Mouse (Mus musculus): ENCODE data around the gene Grin2d. TPM values are rescaled to one million over a fixed set of nuclear protein-coding genes. Genes with fewer than 3 reads are reported as not detected.

Grin2d gene
- polyA plus RNA-seq, 1 experiment from 2014 or later = 4.3 TPM

Other genes starting within 250 kb of the Grin2d start
- gene Mamstr, start 238.4 kb downstream of the Grin2d start, polyA plus RNA-seq (2014; fragmentation: Nextera tagmentation; extraction: Ambion mirVana) = 2.6 and 3.0 TPM in 2 replicates
- 0.15 and 0.51 TPM in 2 replicates for gene Fut2, start 212.0 kb downstream of the Grin2d start, polyA plus RNA-seq (2014; fragmentation: Nextera tagmentation; extraction: Ambion mirVana)
- gene Ntn5, start 194.4 kb downstream of the Grin2d start, polyA plus RNA-seq (2014; fragmentation: Nextera tagmentation; extraction: Ambion mirVana) = 1.8 TPM in 1 of 2 replicates, not detected in the other
- 0.13 and 0.54 TPM in 2 replicates for gene Sec1, start 184.0 kb downstream of the Grin2d start, polyA plus RNA-seq (2014; fragmentation: Nextera tagmentation; extraction: Ambion mirVana)
- 31.9 and 32.8 TPM in 2 replicates for gene Car11, start 178.5 kb downstream of the Grin2d start, polyA plus RNA-seq (2014; fragmentation: Nextera tagmentation; extraction: Ambion mirVana)
- 2.5 and 2.6 TPM in 2 replicates for gene Dbp, start 173.3 kb downstream of the Grin2d start, polyA plus RNA-seq (2014; fragmentation: Nextera tagmentation; extraction: Ambion mirVana)
- 603 and 609 TPM in 2 replicates for gene Rpl18, start 162.9 kb downstream of the Grin2d start, polyA plus RNA-seq (2014; fragmentation: Nextera tagmentation; extraction: Ambion mirVana)
- 15.6 and 19.1 TPM in 2 replicates for gene Sphk2, start 160.4 kb downstream of the Grin2d start, polyA plus RNA-seq (2014; fragmentation: Nextera tagmentation; extraction: Ambion mirVana)
- 0.17 and 0.24 TPM in 2 replicates for gene Fam83e, start 157.2 kb downstream of the Grin2d start, polyA plus RNA-seq (2014; fragmentation: Nextera tagmentation; extraction: Ambion mirVana)
- gene Spaca4, start 152.6 kb downstream of the Grin2d start, polyA plus RNA-seq (2014; fragmentation: Nextera tagmentation; extraction: Ambion mirVana) = not detected in 2 replicates
- 21.2 and 32.3 TPM in 2 replicates for gene Lmtk3, start 94.6 kb downstream of the Grin2d start, polyA plus RNA-seq (2014; fragmentation: Nextera tagmentation; extraction: Ambion mirVana)
- 6.8 and 9.7 TPM in 2 replicates for gene Sult2b1, start 93.7 kb downstream of the Grin2d start, polyA plus RNA-seq (2014; fragmentation: Nextera tagmentation; extraction: Ambion mirVana)
- 223 and 266 TPM in 2 replicates for gene Cyth2, start 63.8 kb downstream of the Grin2d start, polyA plus RNA-seq (2014; fragmentation: Nextera tagmentation; extraction: Ambion mirVana)
- gene Kcnj14, start 53.6 kb downstream of the Grin2d start, polyA plus RNA-seq (2014; fragmentation: Nextera tagmentation; extraction: Ambion mirVana) = 1.1 and 1.3 TPM in 2 replicates
- 39.0 and 40.5 TPM in 2 replicates for gene Grwd1, start 47.4 kb downstream of the Grin2d start, polyA plus RNA-seq (2014; fragmentation: Nextera tagmentation; extraction: Ambion mirVana)
- gene Kdelr1, start 5.6 kb downstream of the Grin2d start, polyA plus RNA-seq (2014; fragmentation: Nextera tagmentation; extraction: Ambion mirVana) = 67.9 and 98.6 TPM in 2 replicates
- gene Syngr4, start 18.3 kb upstream of the Grin2d start, polyA plus RNA-seq (2014; fragmentation: Nextera tagmentation; extraction: Ambion mirVana) = 0.37 TPM in 1 of 2 replicates, not detected in the other
- 4.0 and 4.8 TPM in 2 replicates for gene Tmem143, start 18.6 kb upstream of the Grin2d start, polyA plus RNA-seq (2014; fragmentation: Nextera tagmentation; extraction: Ambion mirVana)
- gene Emp3, start 43.0 kb upstream of the Grin2d start, polyA plus RNA-seq (2014; fragmentation: Nextera tagmentation; extraction: Ambion mirVana) = 5.3 and 36.4 TPM in 2 replicates
- gene Ccdc114, start 45.7 kb upstream of the Grin2d start, polyA plus RNA-seq (2014; fragmentation: Nextera tagmentation; extraction: Ambion mirVana) = 3.8 and 4.0 TPM in 2 replicates
- gene Abcc6, start 151.9 kb upstream of the Grin2d start, polyA plus RNA-seq (2014; fragmentation: Nextera tagmentation; extraction: Ambion mirVana) = 0.37 and 0.40 TPM in 2 replicates
- gene Nomo1, start 155.3 kb upstream of the Grin2d start, polyA plus RNA-seq (2014; fragmentation: Nextera tagmentation; extraction: Ambion mirVana) = 26.0 and 28.5 TPM in 2 replicates
- 1.4 and 1.7 TPM in 2 replicates for gene Kcnj11, start 222.4 kb upstream of the Grin2d start, polyA plus RNA-seq (2014; fragmentation: Nextera tagmentation; extraction: Ambion mirVana)

Data from neural tube, embryonic 14.5 days (tissue).